Mouse (Mus musculus) gastrocnemius, adult 2 months (tissue): ENCODE measurements at regions not wholly inside any gene's neighbourhood (a gene's known extent, or its start where the extent isn't known, plus 50 kb on each side); places are given as distances from the start of the nearest gene placed in this dataset.
"Not testable (repeated sequence)": the region's sequence is repeated elsewhere in the genome, so short reads cannot be mapped to it uniquely, and the experiment has no call there.

Experiments used
- DNase-seq: peaks from one replicate; pipeline ENCODE4 v3.0.0; 2022
- H3K27ac ChIP-seq: fragments of 200-600 bp; 2 replicates; pipeline ENCODE4 v1.8.1; 2022; ENCODE audit warnings: mild to moderate bottlenecking
- H3K4me3 ChIP-seq: fragments of 200-600 bp; 2 replicates; pipeline ENCODE4 v1.8.1; 2022; ENCODE audit warnings: mild to moderate bottlenecking, moderate library complexity
- CTCF ChIP-seq: fragments of 200-600 bp; IDR thresholded peaks from 2 replicates; pipeline ENCODE4 v1.8.1; 2022; ENCODE audit warnings: antibody characterized with exemption, mild to moderate bottlenecking, moderate library complexity
- intact Hi-C: fragments of 180-260 bp; cut with DNase I; formaldehyde crosslinking; loops from one replicate; pipeline ENCODE4 v1.15.1; 2025

DNA sequence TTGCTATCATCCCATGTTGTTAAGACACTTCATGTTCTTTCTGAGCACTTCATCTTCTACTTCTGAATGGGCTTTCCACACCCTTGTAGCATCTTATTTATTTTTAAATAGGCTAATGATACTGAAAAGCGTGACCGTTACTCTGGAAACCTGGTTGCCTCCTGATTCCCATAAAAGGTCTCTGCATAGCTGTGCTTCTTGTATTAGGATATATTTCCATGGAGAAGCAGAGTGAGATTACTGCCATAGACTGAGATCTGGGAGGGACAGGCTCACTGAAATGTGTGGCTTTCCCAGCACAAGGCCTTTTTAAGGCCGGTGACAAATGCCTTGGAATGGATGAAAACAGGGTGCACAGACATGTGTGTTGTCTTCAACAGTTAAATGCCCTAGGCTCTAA is 1100.0 kb downstream of the Sorcs3 start:
- H3K27ac ChIP-seq, result no peak overlapping the region
- no peak for TF ChIP-seq CTCF
- DNase-seq, result no peak
- no peak overlapping the region for H3K4me3 ChIP-seq
- intact Hi-C loops, result no loop called here

GRCm38 (mm10) chr19:49314229-49314628 is 1108.4 kb downstream of the Sorcs3 start:
- no peak for TF ChIP-seq CTCF
- no peak overlapping the region for H3K4me3 ChIP-seq

DNA sequence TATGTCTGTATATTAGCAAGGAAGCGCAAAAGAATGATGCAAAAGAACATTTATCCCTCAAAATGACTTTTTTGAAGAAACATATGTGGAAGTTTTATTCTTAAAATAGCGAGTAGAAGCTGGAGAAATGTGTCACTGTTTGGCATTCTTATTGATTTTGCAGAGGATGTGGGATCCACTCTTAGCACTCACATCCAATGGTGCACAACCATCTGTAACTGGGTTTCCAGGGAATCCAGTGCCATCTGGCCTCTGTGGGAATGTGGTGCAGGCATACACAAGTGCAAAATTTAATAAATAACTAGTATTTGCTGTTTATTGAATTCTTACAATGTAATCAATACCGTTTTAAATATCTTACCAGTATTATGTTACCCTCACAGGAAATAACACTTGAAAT is 1153.8 kb downstream of the Sorcs3 start:
- intact Hi-C loops, result no loop called here
- H3K4me3 ChIP-seq, result no peak overlapping the region
- no peak overlapping the region for H3K27ac ChIP-seq
- no peak for TF ChIP-seq CTCF
- DNase-seq, result no peak

More at GRCm38 (mm10) chr19:49314229-49314628, 1108.4 kb downstream of the Sorcs3 start:
- H3K27ac ChIP-seq, result no peak overlapping the region
- no peak for DNase-seq
- intact Hi-C loops, result no loop called here

DNA sequence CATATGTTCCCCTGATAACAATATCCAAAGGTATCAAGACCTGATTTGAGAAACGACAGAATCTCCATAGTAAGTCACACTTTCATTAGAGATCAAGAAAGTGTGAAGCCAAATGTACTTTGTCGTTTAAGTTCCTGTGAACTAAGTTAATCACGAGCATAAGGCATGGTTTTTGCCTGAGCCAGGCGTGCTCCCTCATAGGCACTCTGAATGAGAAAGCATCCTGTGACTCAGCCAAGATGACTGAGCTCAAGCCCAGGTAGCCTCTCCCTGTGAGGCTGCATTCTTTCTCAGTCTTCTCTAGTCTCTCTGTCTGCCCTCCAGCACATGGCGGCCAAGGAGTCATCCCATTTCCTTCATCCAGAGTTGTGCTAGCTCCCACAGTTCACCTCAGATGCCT is 1154.9 kb downstream of the Sorcs3 start:
- no peak for DNase-seq
- Histone ChIP-seq H3K4me3 (no peak overlapping the region), H3K27ac (no peak overlapping the region)
- TF ChIP-seq CTCF, result no peak
- intact Hi-C loops, result no loop called here

GRCm38 (mm10) chr19:49361116-49361515 is 1155.3 kb downstream of the Sorcs3 start:
- H3K4me3 ChIP-seq, H3K27ac ChIP-seq, intact Hi-C loops, DNase-seq: not testable (repeated sequence)

- no peak overlapping the region for H3K27ac ChIP-seq
- no peak overlapping the region for H3K4me3 ChIP-seq
- no peak for TF ChIP-seq CTCF
- DNase-seq, result no peak
- intact Hi-C loops, result no loop called here
These were observed 1167.1 kb downstream of the Sorcs3 start for GRCm38 (mm10) chr19:49372921-49373320.

DNA sequence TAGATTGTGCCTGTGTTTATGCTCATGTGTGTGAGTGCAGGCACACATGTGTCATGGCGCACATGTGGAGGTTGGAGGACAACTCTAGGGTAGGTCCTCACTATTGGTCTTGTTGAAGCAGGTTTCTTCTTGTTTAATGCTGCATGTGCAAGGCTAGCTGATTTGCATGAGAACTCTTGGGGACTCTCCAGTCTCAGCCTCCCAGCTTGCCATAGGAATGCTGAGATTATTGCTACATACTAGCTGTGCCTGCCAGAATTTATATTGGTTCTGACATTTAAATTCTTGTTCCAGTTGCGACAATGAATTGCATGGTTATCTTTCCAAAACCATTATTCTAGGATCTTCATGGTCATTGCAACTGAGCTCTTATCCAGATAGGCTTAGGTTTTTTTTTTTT is 1168.5 kb downstream of the Sorcs3 start:
- DNase-seq, result no peak
- H3K27ac ChIP-seq, result no peak overlapping the region
- H3K4me3 ChIP-seq, result no peak overlapping the region
- intact Hi-C loops, result no loop called here
- no peak for TF ChIP-seq CTCF

- intact Hi-C loops, result no loop called here
These were observed 1169.1 kb downstream of the Sorcs3 start for GRCm38 (mm10) chr19:49374926-49375325.

DNA sequence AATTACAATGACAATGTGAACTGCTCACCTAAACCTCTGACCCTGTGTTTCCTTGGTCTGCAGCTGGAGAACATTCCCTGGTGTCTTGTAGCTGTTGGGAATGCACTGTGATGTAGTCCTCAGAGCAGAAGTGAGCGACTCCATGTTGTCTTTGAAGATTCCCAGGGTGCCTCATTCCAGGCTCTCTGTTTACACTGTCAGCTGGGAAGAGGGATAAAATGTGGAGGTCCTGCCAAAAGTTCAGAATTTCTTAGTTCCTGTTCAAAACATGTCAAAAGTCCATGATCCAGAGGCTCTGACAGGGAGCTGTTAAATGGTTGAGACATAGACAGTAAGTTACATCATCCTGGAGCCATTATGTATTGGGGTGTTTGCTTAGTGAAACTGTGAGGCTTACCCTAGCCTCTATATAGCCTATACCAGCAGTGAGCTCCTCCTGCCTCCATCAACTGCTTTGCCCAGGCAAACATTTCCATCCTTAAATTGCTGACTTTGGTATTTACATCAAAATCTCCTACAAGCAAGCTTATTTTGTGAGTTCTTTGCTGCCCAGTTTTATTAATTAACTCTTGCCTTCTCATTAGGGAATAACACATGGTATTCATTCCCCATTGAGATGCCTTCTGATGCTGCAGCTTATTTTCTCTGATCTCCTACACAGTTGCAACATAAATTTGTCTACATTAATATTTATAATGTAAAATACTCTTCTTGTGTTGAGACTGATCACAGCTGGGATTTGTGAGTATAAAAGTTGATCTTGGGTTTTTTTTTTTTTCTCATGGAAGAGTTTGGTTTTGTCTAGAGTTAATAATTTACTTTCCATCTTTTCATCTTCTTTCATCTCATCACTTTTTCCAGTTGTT is 1170.2 kb downstream of the Sorcs3 start:
- no peak for TF ChIP-seq CTCF
- intact Hi-C loops, result no loop called here
- DNase-seq, result no peak
- Histone ChIP-seq H3K4me3 (no peak overlapping the region), H3K27ac (no peak overlapping the region)

More at GRCm38 (mm10) chr19:49374926-49375325, 1169.1 kb downstream of the Sorcs3 start:
- no peak for DNase-seq
- H3K4me3 ChIP-seq, result no peak overlapping the region
- no peak for TF ChIP-seq CTCF
- H3K27ac ChIP-seq, result no peak overlapping the region

- TF ChIP-seq CTCF, result no peak
- Histone ChIP-seq H3K4me3 (no peak overlapping the region), H3K27ac (no peak overlapping the region)
- intact Hi-C loops, result no loop called here
- DNase-seq, result no peak
These were observed 1173.8 kb downstream of the Sorcs3 start for GRCm38 (mm10) chr19:49379646-49380045.

- no peak for TF ChIP-seq CTCF
- intact Hi-C loops, result no loop called here
- DNase-seq, result no peak
- Histone ChIP-seq H3K27ac (no peak overlapping the region), H3K4me3 (no peak overlapping the region)
These were observed 1190.4 kb downstream of the Sorcs3 start for GRCm38 (mm10) chr19:49396257-49396656.

GRCm38 (mm10) chr19:49415326-49415725 is 1209.5 kb downstream of the Sorcs3 start:
- TF ChIP-seq CTCF, result no peak
- Histone ChIP-seq H3K4me3 (no peak overlapping the region), H3K27ac (no peak overlapping the region)
- intact Hi-C loops, result no loop called here
- DNase-seq, result no peak

DNA sequence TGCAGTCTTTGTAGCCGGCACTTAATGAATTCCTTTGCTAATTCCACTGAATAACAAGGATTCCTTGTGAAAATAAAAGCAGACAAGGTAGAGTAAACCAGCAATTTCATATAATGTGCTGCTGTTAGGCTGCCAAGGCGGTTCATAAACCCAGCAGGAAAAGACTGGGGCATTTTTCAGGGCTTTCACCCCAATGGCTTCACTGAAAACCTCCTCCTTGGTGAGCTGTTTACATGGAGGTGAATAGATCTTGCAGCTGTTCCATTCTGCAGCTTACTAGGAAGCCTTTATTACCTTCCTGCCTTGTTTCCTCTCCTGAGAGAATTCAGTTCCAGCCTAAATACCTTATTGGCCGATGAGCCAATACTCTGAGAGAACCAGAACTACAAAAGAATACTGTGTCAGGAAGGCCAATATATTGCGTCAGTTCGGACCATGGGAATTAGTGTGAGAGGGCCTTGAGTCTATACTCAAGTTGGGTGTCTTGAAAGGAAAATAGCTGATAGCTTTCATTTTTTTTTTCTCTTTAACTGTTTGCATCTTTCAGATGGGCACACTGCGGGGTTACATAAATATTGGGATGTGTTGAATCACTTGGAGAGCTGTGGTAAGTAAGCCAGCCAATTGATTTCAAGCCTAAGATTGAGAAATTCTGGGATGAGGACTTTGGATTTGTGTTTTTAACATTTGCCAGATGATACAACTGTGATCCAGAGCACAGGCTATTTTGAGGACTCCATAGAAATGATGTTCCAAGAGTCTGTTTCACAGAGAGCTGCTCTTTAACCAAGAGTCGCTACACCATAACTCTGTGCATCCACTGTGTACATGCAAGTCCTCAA is 1217.5 kb downstream of the Sorcs3 start:
- Histone ChIP-seq H3K4me3 (no peak overlapping the region), H3K27ac (no peak overlapping the region)
- no peak for DNase-seq
- TF ChIP-seq CTCF, result no peak
- intact Hi-C loops, result no loop called here
